Mouse (Mus musculus): ENCODE measurements around the gene Fbxl14. TPM values are rescaled to one million over a fixed set of nuclear protein-coding genes. Genes with fewer than 3 reads are reported as not detected.

Gene Fbxl14
- polyA plus RNA-seq, 1 experiment from 2014 or later: 7.2 TPM

GRCm38 (mm10) chr6:119485486-119485885 lies 6.0 kb downstream of the Fbxl14 start:
- Histone ChIP-seq H3K4me1 (ENCODE audit: control insufficient read depth, insufficient read depth, low read length) (peaks cover 29% of the 10 kb centered on the region), H3K36me3 (ENCODE audit: control insufficient read depth, insufficient read depth, low read length) (peaks cover 13% of the 10 kb centered on the region; the same call in 1 of the 2 replicates), H3K9ac (ENCODE audit: low read depth, low read length) (no peak overlapping the region), H3K4me2 (replicated peaks; ENCODE audit: low read depth, low read length) (no peak overlapping the region), H3K27me3 (ENCODE audit: control insufficient read depth, insufficient read depth, low read length) (no peaks in the 10 kb centered on the region), H3K27ac (ENCODE audit: low read depth, low read length) (no peak overlapping the region), H3K9me3 (ENCODE audit: control insufficient read depth, low read length) (no peaks in the 10 kb centered on the region), H3K4me3 (ENCODE audit: low read length) (no peak overlapping the region)
- WGBS: 9% methylated on average over 2 of the region's 2 CpGs
- ATAC-seq (ENCODE audit: low FRiP score, low TSS enrichment): no peak

GRCm38 (mm10) chr6:119486381-119487084 lies 7.1 kb downstream of the Fbxl14 start:
- Histone ChIP-seq H3K27ac (ENCODE audit: low read depth, low read length) (no peak overlapping the region), H3K4me3 (ENCODE audit: low read length) (no peak overlapping the region), H3K36me3 (ENCODE audit: control insufficient read depth, insufficient read depth, low read length) (peaks cover 8% of the 10 kb centered on the region; the same call in 1 of the 2 replicates), H3K9me3 (ENCODE audit: control insufficient read depth, low read length) (no peaks in the 10 kb centered on the region), H3K4me1 (ENCODE audit: control insufficient read depth, insufficient read depth, low read length) (peaks cover 32% of the 10 kb centered on the region), H3K9ac (ENCODE audit: low read depth, low read length) (no peak overlapping the region), H3K4me2 (replicated peaks; ENCODE audit: low read depth, low read length) (no peak overlapping the region), H3K27me3 (ENCODE audit: control insufficient read depth, insufficient read depth, low read length) (no peaks in the 10 kb centered on the region)
- ATAC-seq (ENCODE audit: low FRiP score, low TSS enrichment): no peak
- WGBS: 87% methylated on average over 12 of the region's 12 CpGs

DNA sequence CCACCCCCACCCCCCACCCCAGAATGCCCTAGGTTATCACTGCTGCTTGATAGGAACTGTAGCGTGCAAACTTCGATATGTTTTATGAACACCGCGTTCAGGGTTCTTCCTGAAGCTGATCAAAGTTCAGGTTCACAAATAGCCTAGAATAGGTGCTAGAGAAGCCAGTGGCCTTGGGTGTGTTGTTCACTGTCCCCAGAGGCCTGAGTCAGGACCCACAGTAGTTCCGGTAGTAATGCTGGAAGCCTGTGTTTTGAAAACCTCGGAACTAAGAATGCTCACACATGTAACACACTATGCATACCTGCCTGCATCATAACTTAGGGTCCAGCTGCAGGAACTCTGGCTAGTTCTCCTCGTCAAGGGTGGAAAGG lies 7.6 kb downstream of the Fbxl14 start:
- no peak for ATAC-seq (ENCODE audit: low FRiP score, low TSS enrichment)
- Histone ChIP-seq H3K9ac (ENCODE audit: low read depth, low read length) (no peak overlapping the region), H3K27me3 (ENCODE audit: control insufficient read depth, insufficient read depth, low read length) (no peaks in the 10 kb centered on the region), H3K9me3 (ENCODE audit: control insufficient read depth, low read length) (no peaks in the 10 kb centered on the region), H3K27ac (ENCODE audit: low read depth, low read length) (no peak overlapping the region), H3K4me2 (replicated peaks; ENCODE audit: low read depth, low read length) (no peak overlapping the region), H3K4me1 (ENCODE audit: control insufficient read depth, insufficient read depth, low read length) (peaks cover 32% of the 10 kb centered on the region), H3K36me3 (ENCODE audit: control insufficient read depth, insufficient read depth, low read length) (peaks cover 8% of the 10 kb centered on the region; the same call in 1 of the 2 replicates), H3K4me3 (ENCODE audit: low read length) (no peak overlapping the region)
- whole genome bisulfite sequencing: 83% methylated on average over 7 of the region's 7 CpGs

DNA sequence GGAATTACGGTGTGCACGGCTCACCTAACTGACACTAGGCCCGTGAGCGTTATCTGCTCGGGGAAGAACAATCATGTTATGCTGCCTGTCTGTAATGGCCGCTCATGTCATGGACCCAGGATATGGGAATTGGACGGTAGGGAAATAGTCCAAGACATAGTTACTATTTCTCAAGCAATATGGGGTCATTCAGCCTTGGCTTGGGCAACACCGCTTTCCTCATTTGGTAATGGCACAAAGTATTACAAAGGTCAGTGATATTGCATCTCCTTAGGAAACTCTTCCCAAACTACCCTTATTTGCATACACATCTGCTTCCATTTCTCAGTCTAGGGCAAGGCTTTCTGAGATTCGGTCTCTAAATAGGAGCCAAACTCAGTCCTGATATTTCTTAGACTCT lies 8.2 kb downstream of the Fbxl14 start:
- ATAC-seq (ENCODE audit: low FRiP score, low TSS enrichment): no peak
- WGBS: 89% methylated on average over 9 of the region's 9 CpGs
- Histone ChIP-seq H3K27me3 (ENCODE audit: control insufficient read depth, insufficient read depth, low read length) (no peaks in the 10 kb centered on the region), H3K4me1 (ENCODE audit: control insufficient read depth, insufficient read depth, low read length) (peaks cover 28% of the 10 kb centered on the region), H3K36me3 (ENCODE audit: control insufficient read depth, insufficient read depth, low read length) (peaks cover 8% of the 10 kb centered on the region; the same call in 1 of the 2 replicates), H3K4me3 (ENCODE audit: low read length) (no peak overlapping the region), H3K9me3 (ENCODE audit: control insufficient read depth, low read length) (no peaks in the 10 kb centered on the region), H3K4me2 (replicated peaks; ENCODE audit: low read depth, low read length) (no peak overlapping the region), H3K9ac (ENCODE audit: low read depth, low read length) (no peak overlapping the region), H3K27ac (ENCODE audit: low read depth, low read length) (no peak overlapping the region)

DNA sequence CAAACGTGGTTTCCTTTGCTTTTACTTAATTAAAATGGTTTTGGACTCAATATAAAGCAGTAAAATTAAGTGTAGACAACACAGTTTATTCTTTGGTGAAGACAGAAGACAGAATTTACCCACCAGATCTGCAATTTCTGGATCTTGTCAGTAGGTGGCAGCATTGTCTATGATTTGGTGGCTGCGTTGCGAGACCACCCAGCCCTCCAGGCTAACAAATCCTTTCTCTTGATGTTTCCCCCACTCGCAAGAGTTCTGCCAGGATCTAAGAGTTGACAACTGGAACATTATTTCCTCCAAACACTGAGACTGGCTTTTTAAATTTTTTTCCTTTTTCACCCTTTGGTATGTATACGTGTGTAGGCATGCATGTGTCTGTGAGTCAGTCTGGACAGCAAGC lies 10.3 kb downstream of the Fbxl14 start:
- Histone ChIP-seq H3K4me2 (replicated peaks; ENCODE audit: low read depth, low read length) (no peak overlapping the region), H3K27me3 (ENCODE audit: control insufficient read depth, insufficient read depth, low read length) (no peaks in the 10 kb centered on the region), H3K36me3 (ENCODE audit: control insufficient read depth, insufficient read depth, low read length) (no peaks in the 10 kb centered on the region), H3K4me1 (ENCODE audit: control insufficient read depth, insufficient read depth, low read length) (peaks cover 13% of the 10 kb centered on the region; the same call in 1 of the 2 replicates), H3K9me3 (ENCODE audit: control insufficient read depth, low read length) (no peaks in the 10 kb centered on the region), H3K27ac (ENCODE audit: low read depth, low read length) (no peak overlapping the region), H3K4me3 (ENCODE audit: low read length) (no peak overlapping the region), H3K9ac (ENCODE audit: low read depth, low read length) (no peak overlapping the region)
- WGBS: 10% methylated on average over 5 of the region's 5 CpGs
- ATAC-seq (ENCODE audit: low FRiP score, low TSS enrichment): 0 out of 2 replicates have a peak, but pooled peaks have one; percentile 13

DNA sequence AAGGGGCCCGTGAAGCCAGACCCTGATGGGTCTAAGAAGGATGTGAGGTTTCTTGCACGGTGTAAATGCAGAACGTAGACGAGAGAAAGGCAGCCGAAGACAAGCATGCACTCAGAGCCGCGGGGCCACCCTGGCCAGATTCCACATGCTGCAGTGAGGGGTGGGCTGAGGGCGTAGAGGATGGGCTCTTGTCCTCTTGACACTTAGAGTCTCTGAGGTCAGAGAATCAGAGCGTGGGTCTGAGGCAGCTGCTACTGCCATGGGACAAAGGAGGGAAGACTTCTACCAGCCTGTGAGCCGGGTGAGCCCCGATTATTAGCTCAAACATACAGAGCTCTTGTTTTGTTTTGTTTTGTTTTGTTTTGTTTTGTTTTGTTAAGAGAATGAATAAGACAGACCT lies 11.1 kb downstream of the Fbxl14 start:
- Histone ChIP-seq H3K4me3 (ENCODE audit: low read length) (no peak overlapping the region), H3K9ac (ENCODE audit: low read depth, low read length) (no peak overlapping the region), H3K27ac (ENCODE audit: low read depth, low read length) (no peak overlapping the region), H3K36me3 (ENCODE audit: control insufficient read depth, insufficient read depth, low read length) (no peaks in the 10 kb centered on the region), H3K9me3 (ENCODE audit: control insufficient read depth, low read length) (no peaks in the 10 kb centered on the region), H3K27me3 (ENCODE audit: control insufficient read depth, insufficient read depth, low read length) (no peaks in the 10 kb centered on the region), H3K4me1 (ENCODE audit: control insufficient read depth, insufficient read depth, low read length) (peaks cover 6% of the 10 kb centered on the region; the same call in 1 of the 2 replicates), H3K4me2 (replicated peaks; ENCODE audit: low read depth, low read length) (no peak overlapping the region)
- WGBS: 39% methylated on average over 11 of the region's 11 CpGs
- no peak for ATAC-seq (ENCODE audit: low FRiP score, low TSS enrichment)

GRCm38 (mm10) chr6:119491006-119491405 lies 11.5 kb downstream of the Fbxl14 start:
- 44% methylated on average over 11 of the region's 11 CpGs for WGBS
- H3K4me2 ChIP-seq (replicated peaks; ENCODE audit: low read depth, low read length): no peak overlapping the region

DNA sequence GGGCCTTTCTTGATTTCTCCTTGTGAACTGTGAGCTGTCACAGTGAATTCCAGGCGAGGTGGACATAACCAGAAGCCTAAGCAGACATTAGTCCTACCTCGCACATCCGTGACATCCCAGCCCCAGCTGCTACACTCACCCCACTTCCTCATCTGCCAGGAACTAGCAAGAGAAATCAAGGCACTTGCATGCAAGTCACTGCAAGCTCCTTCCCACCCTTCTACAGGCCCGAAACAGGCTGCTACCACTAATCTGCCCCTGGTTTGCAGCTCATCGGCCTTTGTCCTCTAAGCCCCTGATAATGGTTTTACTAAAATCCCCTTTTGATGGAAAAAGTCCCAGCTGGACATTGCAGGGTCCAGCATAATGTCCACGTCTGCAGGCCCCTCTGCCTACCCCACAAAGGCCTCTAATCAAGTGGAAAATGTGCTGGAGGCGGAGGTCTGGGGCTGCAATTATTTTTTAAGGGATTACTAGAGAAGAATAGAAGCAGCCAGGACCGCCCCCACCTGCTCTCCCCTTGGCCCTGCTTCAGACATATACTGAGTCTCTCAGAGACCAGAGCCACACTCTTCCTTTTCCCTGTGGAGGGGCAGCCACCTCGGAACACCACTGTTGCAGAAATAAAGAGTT lies 12.6 kb downstream of the Fbxl14 start:
- Histone ChIP-seq H3K27ac (ENCODE audit: low read depth, low read length) (no peak overlapping the region), H3K4me3 (ENCODE audit: low read length) (no peak overlapping the region), H3K36me3 (ENCODE audit: control insufficient read depth, insufficient read depth, low read length) (no peaks in the 10 kb centered on the region), H3K27me3 (ENCODE audit: control insufficient read depth, insufficient read depth, low read length) (no peaks in the 10 kb centered on the region), H3K9ac (ENCODE audit: low read depth, low read length) (no peak overlapping the region), H3K9me3 (ENCODE audit: control insufficient read depth, low read length) (no peaks in the 10 kb centered on the region), H3K4me2 (replicated peaks; ENCODE audit: low read depth, low read length) (no peak overlapping the region), H3K4me1 (ENCODE audit: control insufficient read depth, insufficient read depth, low read length) (peaks cover 3% of the 10 kb centered on the region; the same call in 1 of the 2 replicates)
- no peak for ATAC-seq (ENCODE audit: low FRiP score, low TSS enrichment)
- 72% methylated on average over 9 of the region's 9 CpGs for WGBS

More at GRCm38 (mm10) chr6:119491006-119491405, 11.5 kb downstream of the Fbxl14 start:
- Histone ChIP-seq H3K36me3 (ENCODE audit: control insufficient read depth, insufficient read depth, low read length) (no peaks in the 10 kb centered on the region), H3K9me3 (ENCODE audit: control insufficient read depth, low read length) (no peaks in the 10 kb centered on the region), H3K27me3 (ENCODE audit: control insufficient read depth, insufficient read depth, low read length) (no peaks in the 10 kb centered on the region), H3K9ac (ENCODE audit: low read depth, low read length) (peak overlapping the region; percentile 14; the same call in 1 of the 2 replicates), H3K27ac (ENCODE audit: low read depth, low read length) (no peak overlapping the region), H3K4me1 (ENCODE audit: control insufficient read depth, insufficient read depth, low read length) (peaks cover 3% of the 10 kb centered on the region; the same call in 1 of the 2 replicates), H3K4me3 (ENCODE audit: low read length) (no peak overlapping the region)
- no peak for ATAC-seq (ENCODE audit: low FRiP score, low TSS enrichment)

DNA sequence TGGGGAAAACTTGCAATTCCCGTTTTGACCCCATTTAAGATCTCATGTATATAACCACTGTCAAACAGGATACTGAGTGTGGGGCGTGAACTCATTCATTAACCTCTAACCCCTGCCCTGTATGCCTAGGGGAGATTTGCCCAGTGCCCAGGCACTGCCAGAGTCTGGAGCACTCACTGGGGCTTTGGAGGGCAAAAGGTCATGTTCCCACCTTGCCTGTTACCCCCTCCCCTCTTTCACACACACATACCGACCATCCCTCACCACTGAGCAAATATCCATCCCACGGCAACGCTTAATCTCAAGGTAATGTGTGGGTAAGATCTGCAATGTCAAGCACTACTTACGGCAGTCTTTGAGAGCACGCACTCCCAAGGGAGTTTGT lies 13.2 kb downstream of the Fbxl14 start:
- no peak for ATAC-seq (ENCODE audit: low FRiP score, low TSS enrichment)
- 46% methylated on average over 7 of the region's 7 CpGs for WGBS
- Histone ChIP-seq H3K36me3 (ENCODE audit: control insufficient read depth, insufficient read depth, low read length) (no peaks in the 10 kb centered on the region), H3K4me1 (ENCODE audit: control insufficient read depth, insufficient read depth, low read length) (peaks cover 3% of the 10 kb centered on the region; the same call in 1 of the 2 replicates), H3K9me3 (ENCODE audit: control insufficient read depth, low read length) (no peaks in the 10 kb centered on the region), H3K27me3 (ENCODE audit: control insufficient read depth, insufficient read depth, low read length) (no peaks in the 10 kb centered on the region), H3K4me3 (ENCODE audit: low read length) (no peak overlapping the region), H3K9ac (ENCODE audit: low read depth, low read length) (no peak overlapping the region), H3K4me2 (replicated peaks; ENCODE audit: low read depth, low read length) (no peak overlapping the region), H3K27ac (ENCODE audit: low read depth, low read length) (no peak overlapping the region)
